Mouse (Mus musculus): ENCODE results near the gene Cep131. TPM values are rescaled to one million over a fixed set of nuclear protein-coding genes. Genes with fewer than 3 reads are reported as not detected.

The Cep131 gene
- polyA plus RNA-seq, 1 experiment from 2014 or later: 53.2 TPM

GRCm38 (mm10) chr11:120034306-120034705 is 52.3 kb downstream of the Cep131 start:
- Histone ChIP-seq H3K4me1 (replicated peaks) (peaks cover 18% of the 10 kb centered on the region), H3K9ac (replicated peaks) (no peak overlapping the region), H3K36me3 (no peaks in the 10 kb centered on the region), H3K4me3 (replicated peaks) (no peak overlapping the region), H3K4me2 (no peak overlapping the region), H3K27me3 (no peaks in the 10 kb centered on the region), H3K9me3 (no peaks in the 10 kb centered on the region), H3K27ac (0 out of 2 replicates have a peak overlapping the region, but pooled peaks have one; percentile 41)
- no peak for ATAC-seq (ENCODE audit: insufficient number of reproducible peaks, insufficient read depth, low FRiP score, low TSS enrichment, low read depth)
- WGBS: 33% methylated on average over 3 of the region's 3 CpGs

DNA sequence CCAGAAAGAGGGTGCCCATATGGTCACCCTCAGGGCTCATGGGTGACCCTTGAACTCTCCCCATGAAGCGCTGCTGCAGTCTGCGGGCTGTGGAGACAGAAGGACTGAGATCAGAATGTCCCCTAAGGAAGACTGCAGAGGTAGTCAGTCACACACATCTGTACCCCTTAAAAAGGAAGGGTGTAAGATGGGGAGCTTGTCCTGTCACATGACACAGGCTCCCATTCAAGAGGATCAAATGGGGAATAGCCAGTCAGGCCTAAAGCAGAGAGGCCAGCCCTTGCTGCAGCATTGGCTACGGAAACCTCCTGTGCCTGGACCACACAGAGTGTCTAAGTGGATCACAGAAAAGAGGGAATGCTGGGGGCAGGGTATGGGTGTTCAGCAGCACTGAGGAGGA is 53.2 kb downstream of the Cep131 start:
- Histone ChIP-seq H3K9ac (replicated peaks) (no peak overlapping the region), H3K27me3 (no peaks in the 10 kb centered on the region), H3K4me1 (replicated peaks) (peaks cover 18% of the 10 kb centered on the region), H3K9me3 (no peaks in the 10 kb centered on the region), H3K36me3 (no peaks in the 10 kb centered on the region), H3K4me3 (replicated peaks) (no peak overlapping the region), H3K4me2 (no peak overlapping the region), H3K27ac (no peak overlapping the region)
- ATAC-seq (ENCODE audit: insufficient number of reproducible peaks, insufficient read depth, low FRiP score, low TSS enrichment, low read depth): no peak
- 66% methylated on average over 3 of the region's 3 CpGs for WGBS

DNA sequence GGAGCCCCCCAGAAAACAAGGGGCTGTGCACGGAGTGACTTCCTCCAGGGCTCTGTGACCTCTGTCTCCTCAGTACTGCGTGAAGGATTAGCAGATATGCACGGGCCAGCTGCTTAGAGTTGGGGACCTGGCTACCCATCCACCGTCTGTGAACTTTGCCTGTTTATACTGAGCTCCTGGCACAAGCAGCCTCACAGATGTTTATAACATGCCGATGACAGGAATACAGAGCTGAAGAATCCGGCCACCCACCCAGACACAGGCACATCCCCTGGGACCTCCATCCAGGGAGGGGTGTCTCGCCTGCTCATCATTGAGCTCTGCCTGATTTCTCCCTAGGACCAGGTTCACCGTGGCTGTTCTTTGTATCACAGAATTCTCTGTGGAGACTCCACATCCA is 54.6 kb downstream of the Cep131 start:
- no peak overlapping the region for H3K4me2 ChIP-seq
- no peaks in the 10 kb centered on the region for H3K36me3 ChIP-seq
- peaks cover 15% of the 10 kb centered on the region for H3K4me1 ChIP-seq (replicated peaks)
- H3K9ac ChIP-seq (replicated peaks): no peak overlapping the region
- 52% methylated on average over 8 of the region's 8 CpGs for WGBS
- no peaks in the 10 kb centered on the region for H3K27me3 ChIP-seq
- H3K27ac ChIP-seq: no peak overlapping the region
- no peak for ATAC-seq (ENCODE audit: insufficient number of reproducible peaks, insufficient read depth, low FRiP score, low TSS enrichment, low read depth)
- H3K9me3 ChIP-seq: no peaks in the 10 kb centered on the region
- no peak overlapping the region for H3K4me3 ChIP-seq (replicated peaks)

DNA sequence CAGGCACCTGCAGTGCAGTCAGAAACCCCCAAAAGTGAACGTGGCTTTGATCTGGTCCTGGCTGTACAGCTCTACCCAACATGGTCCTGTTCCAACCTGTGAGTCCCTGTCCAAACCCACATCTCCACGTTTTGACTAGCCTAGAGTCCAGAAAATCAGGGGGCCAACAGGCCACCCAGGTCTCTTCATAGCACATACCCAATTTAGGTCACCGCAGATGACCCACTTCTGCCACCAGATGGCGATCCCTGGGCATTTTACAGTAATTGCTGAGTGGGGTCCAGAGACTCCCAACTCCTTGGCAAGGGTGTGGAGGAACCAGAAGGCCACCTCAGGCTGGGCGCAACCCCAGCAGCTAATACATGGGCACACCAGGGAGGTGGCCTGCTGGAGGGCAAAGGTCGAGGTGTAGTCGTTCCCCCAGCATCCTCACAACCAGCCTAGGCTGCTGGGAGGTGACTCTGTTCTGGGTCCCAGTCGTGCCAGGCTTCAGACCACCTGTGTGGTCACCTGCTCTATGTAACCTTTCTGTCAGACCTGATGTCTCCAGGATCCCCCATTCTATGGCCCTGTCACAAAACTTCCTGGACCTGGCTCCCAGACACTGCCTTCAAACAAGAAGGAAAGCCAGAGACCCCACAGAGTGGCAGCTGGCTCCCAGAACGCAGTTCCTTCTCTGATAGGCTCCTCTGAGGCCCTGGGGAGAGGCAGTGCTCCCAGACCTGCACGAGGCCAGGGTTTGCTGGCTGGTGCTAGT is 56.3 kb downstream of the Cep131 start:
- Histone ChIP-seq H3K9me3 (no peaks in the 10 kb centered on the region), H3K9ac (replicated peaks) (no peak overlapping the region), H3K4me2 (no peak overlapping the region), H3K27ac (no peak overlapping the region), H3K36me3 (no peaks in the 10 kb centered on the region), H3K4me1 (replicated peaks) (peaks cover 17% of the 10 kb centered on the region), H3K4me3 (replicated peaks) (no peak overlapping the region), H3K27me3 (no peaks in the 10 kb centered on the region)
- WGBS: 36% methylated on average over 10 of the region's 10 CpGs
- peak; percentile 23; the same call in 1 of the 2 replicates for ATAC-seq (ENCODE audit: insufficient number of reproducible peaks, insufficient read depth, low FRiP score, low TSS enrichment, low read depth)

DNA sequence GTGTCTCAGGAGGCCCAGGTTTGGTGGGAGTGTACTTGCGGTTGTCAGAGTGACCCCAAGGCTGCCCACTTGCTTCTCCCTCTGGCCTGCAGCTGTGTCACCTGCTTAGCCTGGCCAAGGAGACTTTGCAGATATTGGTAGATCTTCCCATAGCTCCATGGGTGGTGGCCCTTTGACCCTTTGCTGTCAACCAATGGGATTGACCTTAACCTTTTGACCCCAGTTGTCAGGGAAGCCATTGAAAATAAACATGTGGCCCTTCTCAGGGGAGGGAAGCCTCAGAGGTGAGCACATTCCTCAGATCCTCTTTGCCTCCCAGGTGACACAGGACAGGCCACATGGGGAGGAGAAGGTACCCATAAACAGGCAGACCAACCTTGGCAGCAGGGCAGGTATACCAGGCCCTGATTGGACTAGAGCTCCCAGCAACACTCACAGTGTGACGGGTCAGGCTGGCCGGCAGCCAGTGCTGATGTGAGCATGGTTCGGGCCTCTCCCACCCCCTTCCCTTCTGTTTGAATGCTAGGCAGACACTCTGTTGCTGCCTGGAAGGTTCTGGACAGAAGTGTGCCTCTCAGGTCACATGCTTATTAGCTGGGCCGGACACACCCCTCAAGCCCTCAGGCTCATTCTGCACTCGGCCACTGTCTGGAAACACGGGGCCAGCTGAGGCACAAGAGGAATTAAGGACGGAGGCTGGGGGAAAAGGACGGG is 57.0 kb downstream of the Cep131 start:
- Histone ChIP-seq H3K9me3 (no peaks in the 10 kb centered on the region), H3K4me3 (replicated peaks) (no peak overlapping the region), H3K4me2 (no peak overlapping the region), H3K9ac (replicated peaks) (no peak overlapping the region), H3K27me3 (no peaks in the 10 kb centered on the region), H3K27ac (no peak overlapping the region), H3K4me1 (replicated peaks) (peaks cover 17% of the 10 kb centered on the region), H3K36me3 (no peaks in the 10 kb centered on the region)
- peak; percentile 44; the same call in 1 of the 2 replicates for ATAC-seq (ENCODE audit: insufficient number of reproducible peaks, insufficient read depth, low FRiP score, low TSS enrichment, low read depth)
- 40% methylated on average over 9 of the region's 9 CpGs for WGBS

DNA sequence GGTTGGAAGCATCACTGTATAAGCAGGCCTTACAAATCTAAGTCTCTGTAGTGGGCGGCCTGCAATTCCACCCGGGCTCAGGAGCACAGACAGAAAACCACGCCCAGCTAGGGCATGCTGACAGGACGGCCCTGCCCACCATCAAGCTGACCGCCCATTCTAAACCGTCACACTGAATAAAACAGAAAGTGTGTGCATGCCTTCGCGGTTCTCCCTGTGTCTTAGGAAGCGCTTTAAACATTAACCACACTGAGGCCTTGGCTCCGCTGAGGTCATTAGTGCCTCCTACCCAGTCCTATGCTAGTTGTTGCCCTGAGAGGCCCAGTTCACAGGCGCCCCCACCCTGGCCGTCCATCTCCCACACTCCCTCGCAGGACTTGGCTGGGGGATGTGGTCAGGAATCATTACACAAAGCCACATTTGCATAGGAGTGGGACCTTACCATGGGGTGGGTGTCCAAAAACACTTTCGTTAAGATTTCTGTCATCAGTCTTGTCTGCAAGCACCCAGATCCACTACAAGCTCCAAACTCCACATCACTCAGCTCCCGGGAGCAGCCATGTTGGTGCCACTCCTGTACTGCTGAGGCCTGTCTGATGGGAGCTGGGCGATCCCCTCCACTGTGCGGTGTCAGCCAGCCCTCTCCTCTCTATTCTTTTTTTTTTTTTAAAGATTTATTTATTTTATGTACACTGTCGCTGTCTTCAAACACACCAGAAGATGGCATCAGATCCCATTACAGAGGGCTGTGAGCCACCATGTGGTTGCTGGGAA is 58.1 kb downstream of the Cep131 start:
- ATAC-seq (ENCODE audit: insufficient number of reproducible peaks, insufficient read depth, low FRiP score, low TSS enrichment, low read depth): no peak
- no peak overlapping the region for H3K4me2 ChIP-seq
- 77% methylated on average over 18 of the region's 18 CpGs for WGBS
- no peaks in the 10 kb centered on the region for H3K27me3 ChIP-seq
- H3K9me3 ChIP-seq: no peaks in the 10 kb centered on the region
- no peak overlapping the region for H3K4me3 ChIP-seq (replicated peaks)
- no peak overlapping the region for H3K9ac ChIP-seq (replicated peaks)
- H3K36me3 ChIP-seq: no peaks in the 10 kb centered on the region
- H3K4me1 ChIP-seq (replicated peaks): peaks cover 14% of the 10 kb centered on the region
- no peak overlapping the region for H3K27ac ChIP-seq

DNA sequence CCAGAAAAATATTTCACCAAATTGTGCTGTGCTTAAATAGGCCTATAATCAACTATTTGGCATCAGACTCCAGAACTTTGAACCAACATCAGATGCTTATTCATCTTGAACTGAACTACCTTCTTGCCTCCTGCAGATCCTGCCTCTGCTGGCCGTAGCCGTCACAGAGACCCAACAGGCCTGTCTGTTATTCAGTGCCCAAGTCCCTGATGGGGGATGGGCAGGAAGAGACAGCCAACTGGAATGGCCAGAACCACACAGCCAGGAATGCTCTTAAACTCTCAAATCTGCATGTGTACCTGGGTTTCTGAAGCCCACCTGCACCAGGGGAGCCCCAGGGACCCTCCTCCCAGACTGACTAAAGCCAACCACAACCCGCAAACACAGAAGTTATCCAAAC is 59.7 kb downstream of the Cep131 start:
- no peaks in the 10 kb centered on the region for H3K9me3 ChIP-seq
- no peaks in the 10 kb centered on the region for H3K27me3 ChIP-seq
- no peaks in the 10 kb centered on the region for H3K36me3 ChIP-seq
- no peak overlapping the region for H3K27ac ChIP-seq
- no peak overlapping the region for H3K4me3 ChIP-seq (replicated peaks)
- WGBS: 74% methylated on average over 3 of the region's 3 CpGs
- H3K4me2 ChIP-seq: no peak overlapping the region
- peaks cover 29% of the 10 kb centered on the region for H3K4me1 ChIP-seq (replicated peaks)
- no peak overlapping the region for H3K9ac ChIP-seq (replicated peaks)
- no peak for ATAC-seq (ENCODE audit: insufficient number of reproducible peaks, insufficient read depth, low FRiP score, low TSS enrichment, low read depth)

DNA sequence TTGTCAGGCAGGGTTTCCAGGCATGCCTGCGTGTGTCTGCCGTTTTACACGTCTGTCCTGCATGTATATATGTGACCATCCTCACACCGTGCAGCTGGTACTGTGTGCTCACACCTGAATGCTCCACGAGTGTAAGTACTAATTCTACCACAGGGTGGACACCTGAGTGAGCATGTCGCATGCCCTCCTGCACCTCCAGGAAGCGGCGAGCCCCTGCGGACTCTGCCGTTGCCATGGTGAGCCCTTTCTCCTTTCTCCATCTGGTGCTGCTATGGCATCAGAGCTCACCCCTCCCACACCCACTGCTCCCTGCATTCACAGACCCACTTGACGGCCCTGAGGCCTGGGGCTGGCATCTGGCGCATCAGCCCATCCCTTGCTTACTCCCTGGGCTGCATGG is 63.8 kb downstream of the Cep131 start:
- H3K9me3 ChIP-seq: no peaks in the 10 kb centered on the region
- no peaks in the 10 kb centered on the region for H3K36me3 ChIP-seq
- no peak overlapping the region for H3K4me2 ChIP-seq
- H3K27me3 ChIP-seq: no peaks in the 10 kb centered on the region
- no peak for ATAC-seq (ENCODE audit: insufficient number of reproducible peaks, insufficient read depth, low FRiP score, low TSS enrichment, low read depth)
- 0 out of 2 replicates have a peak overlapping the region, but pooled peaks have one; percentile 42 for H3K9ac ChIP-seq (replicated peaks)
- no peak overlapping the region for H3K4me3 ChIP-seq (replicated peaks)
- H3K27ac ChIP-seq: no peak overlapping the region
- H3K4me1 ChIP-seq (replicated peaks): peaks cover 38% of the 10 kb centered on the region
- 64% methylated on average over 12 of the region's 12 CpGs for WGBS

- no peak overlapping the region for H3K27ac ChIP-seq
Observed at GRCm38 (mm10) chr11:120022216-120022615, 64.4 kb downstream of the Cep131 start.

DNA sequence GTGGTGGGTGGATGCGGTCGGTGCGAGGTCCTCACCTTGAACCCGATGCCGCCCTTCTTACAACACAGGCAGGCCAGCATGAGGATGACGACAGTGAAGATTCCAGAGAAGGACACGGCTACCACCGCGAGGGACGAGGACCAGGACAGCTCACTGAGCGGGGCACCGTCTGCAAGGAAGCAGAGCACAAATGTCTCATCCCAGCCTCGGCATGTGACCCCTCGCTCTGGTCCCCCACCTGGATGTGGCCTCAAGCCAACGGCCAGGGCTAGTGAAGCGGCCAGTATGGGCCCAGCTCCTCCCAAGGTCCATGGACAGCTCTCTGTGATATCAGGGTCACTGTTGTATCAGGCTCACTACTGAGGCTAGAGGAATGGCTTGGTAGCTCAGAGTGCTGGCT is 65.3 kb downstream of the Cep131 start:
- 89% methylated on average over 16 of the region's 16 CpGs for WGBS
- no peak for ATAC-seq (ENCODE audit: insufficient number of reproducible peaks, insufficient read depth, low FRiP score, low TSS enrichment, low read depth)

More at GRCm38 (mm10) chr11:120022216-120022615, 64.4 kb downstream of the Cep131 start:
- no peak for ATAC-seq (ENCODE audit: insufficient number of reproducible peaks, insufficient read depth, low FRiP score, low TSS enrichment, low read depth)
- no peaks in the 10 kb centered on the region for H3K36me3 ChIP-seq
- no peak overlapping the region for H3K4me3 ChIP-seq (replicated peaks)
- H3K9ac ChIP-seq (replicated peaks): no peak overlapping the region
- H3K4me2 ChIP-seq: no peak overlapping the region
- WGBS: 43% methylated on average over 8 of the region's 8 CpGs
- H3K27me3 ChIP-seq: no peaks in the 10 kb centered on the region
- H3K4me1 ChIP-seq (replicated peaks): peaks cover 38% of the 10 kb centered on the region
- no peaks in the 10 kb centered on the region for H3K9me3 ChIP-seq

More for the DNA sequence above, 65.3 kb downstream of the Cep131 start:
- no peaks in the 10 kb centered on the region for H3K9me3 ChIP-seq
- H3K4me1 ChIP-seq (replicated peaks): peaks cover 36% of the 10 kb centered on the region
- no peak overlapping the region for H3K4me2 ChIP-seq
- H3K27ac ChIP-seq: no peak overlapping the region
- no peaks in the 10 kb centered on the region for H3K27me3 ChIP-seq
- H3K36me3 ChIP-seq: no peaks in the 10 kb centered on the region
- H3K9ac ChIP-seq (replicated peaks): no peak overlapping the region
- H3K4me3 ChIP-seq (replicated peaks): no peak overlapping the region
